Mouse (Mus musculus): ENCODE data around the gene Klhl7.

DNA sequence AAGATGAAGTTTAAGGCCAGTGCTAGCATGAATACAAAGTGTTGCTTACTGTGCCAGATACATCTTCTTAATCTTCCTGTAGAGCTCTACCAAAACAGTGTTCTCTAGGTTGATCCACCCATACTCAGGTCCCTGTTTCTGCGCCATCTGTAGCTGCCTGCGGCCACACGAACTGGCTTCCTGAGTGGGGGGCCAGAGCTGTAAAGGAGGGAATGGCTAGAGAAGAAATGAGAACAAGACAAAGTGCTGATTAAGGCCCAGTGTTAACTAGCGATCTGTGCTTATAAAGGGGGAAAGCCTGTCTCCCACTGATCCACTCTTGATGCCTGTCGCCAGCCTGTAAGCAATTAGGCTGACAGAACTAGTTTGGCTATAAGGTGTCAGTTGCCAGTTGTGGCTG is 102.9 kb downstream of the Klhl7 start:
- TF ChIP-seq POLR2A (IDR thresholded peaks at IDR 0.05; ENCODE audit: low read depth, low read length) = no peak
- no peak for TF ChIP-seq CTCF (IDR thresholded peaks at IDR 0.05; ENCODE audit: extremely low read depth, insufficient read length, insufficient replicate concordance, low read depth, low read length)

All from small intestine, adult 2 months (tissue).